Mouse (Mus musculus) heart, adult 2 months (tissue): ENCODE measurements at regions not wholly inside any gene's neighbourhood (a gene's known extent, or its start where the extent isn't known, plus 50 kb on each side); places are given as distances from the start of the nearest gene placed in this dataset.
"Not testable (repeated sequence)": the region's sequence is repeated elsewhere in the genome, so short reads cannot be mapped to it uniquely, and the experiment has no call there.

Experiments used
- DNase-seq, 2 experiments: peaks; one replicate each; pipeline ENCODE4 v3.0.0; 2021
- H3K27ac ChIP-seq: fragments of 200-600 bp; 2 replicates; pipeline ENCODE4 v1.8.1; 2022
- H3K27me3 ChIP-seq: fragments of 200-500 bp; 2 replicates; pipeline ENCODE4 v1.6.1; 2012; ENCODE audit warnings: mild to moderate bottlenecking, low read length, inconsistent platforms, mixed read lengths; ENCODE audit not compliant: control insufficient read depth, insufficient read depth
- H3K36me3 ChIP-seq: fragments of 200-500 bp; 2 replicates; pipeline ENCODE4 v1.6.1; 2012; ENCODE audit warnings: low read length, inconsistent platforms; ENCODE audit not compliant: control insufficient read depth, insufficient read depth
- H3K4me1 ChIP-seq: fragments of 200-500 bp; 2 replicates; pipeline ENCODE4 v1.6.1; 2011; ENCODE audit warnings: low read length; ENCODE audit not compliant: control insufficient read depth, insufficient read depth
- H3K4me3 ChIP-seq: fragments of 200-600 bp; 2 replicates; pipeline ENCODE4 v1.8.1; 2022
- H3K79me2 ChIP-seq: fragments of 200-500 bp; replicated peaks from 2 replicates; pipeline ENCODE4 v1.6.1; 2012; ENCODE audit warnings: mild to moderate bottlenecking, inconsistent platforms, low read length, moderate library complexity, mixed read lengths; ENCODE audit not compliant: control insufficient read depth, insufficient read depth
- H3K9ac ChIP-seq: fragments of 200-500 bp; 2 replicates; pipeline ENCODE4 v1.6.1; 2012; ENCODE audit warnings: low read depth, mild to moderate bottlenecking, control low read depth, inconsistent platforms, low read length, mixed read lengths
- CTCF ChIP-seq: fragments of 200-600 bp; IDR thresholded peaks from 2 replicates; pipeline ENCODE4 v1.8.1; 2022; ENCODE audit warnings: antibody characterized with exemption, mild to moderate bottlenecking, moderate library complexity
- EP300 ChIP-seq: fragments of 200-500 bp; IDR thresholded peaks from 2 replicates; pipeline ENCODE4 v1.6.1; 2011; ENCODE audit warnings: low read depth, low read length, control low read depth; ENCODE audit not compliant: insufficient read depth
- POLR2A ChIP-seq: fragments of 200-500 bp; IDR thresholded peaks from 2 replicates; pipeline ENCODE4 v1.6.1; 2011; ENCODE audit warnings: mild to moderate bottlenecking, low read depth, low read length, control low read depth; ENCODE audit not compliant: insufficient read depth
- WGBS: fragments of 180-500 bp; shearing (Covaris S2); methylation state at CpG from one replicate; pipeline ENCODE4 v1.1.7; 2018; 5-methylcytosine and 5-hydroxymethylcytosine counted together
- intact Hi-C: fragments of 180-260 bp; cut with DNase I; formaldehyde crosslinking; loops from one replicate; pipeline ENCODE4 v1.15.1; 2025

DNA sequence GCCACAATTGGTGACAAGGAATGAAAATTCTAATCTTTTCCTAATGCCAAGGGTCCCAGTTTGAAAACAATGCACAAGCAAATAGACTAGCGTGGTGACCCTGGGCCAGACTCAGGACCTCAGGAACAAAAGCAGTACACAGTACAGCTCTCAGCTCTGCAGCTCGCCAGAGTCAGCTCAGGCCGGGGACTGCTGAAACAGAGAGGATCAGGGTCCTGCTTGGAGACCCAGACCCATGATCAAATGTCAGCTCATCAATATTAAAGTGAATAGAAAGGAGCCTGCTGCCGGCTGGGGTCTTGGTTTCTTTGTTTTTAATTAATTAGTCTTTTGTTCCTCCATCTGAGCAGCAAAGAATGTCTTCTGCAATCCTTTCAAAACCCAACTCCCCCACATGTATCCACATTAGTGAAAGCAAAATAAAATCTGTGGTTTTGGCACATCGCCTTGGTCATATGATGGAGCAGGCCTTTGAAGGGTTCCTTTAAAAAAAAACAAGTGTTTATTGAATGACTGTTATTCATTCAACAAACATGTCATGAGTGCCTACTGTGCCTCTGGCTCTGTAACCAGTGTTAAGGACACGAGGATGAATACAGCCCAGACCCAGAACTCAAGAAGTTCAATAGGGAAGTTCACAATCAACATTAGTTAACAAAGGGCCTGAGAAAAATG is 154.4 kb downstream of the Nuak1 start:
- no peaks in the 10 kb centered on the region for H3K36me3 ChIP-seq
- intact Hi-C loops = no loop called here
- H3K9ac ChIP-seq = no peak overlapping the region
- H3K4me3 ChIP-seq = no peak overlapping the region
- TF ChIP-seq EP300 = no peak
- no peak for TF ChIP-seq CTCF
- TF ChIP-seq POLR2A = no peak
- H3K27me3 ChIP-seq = no peaks in the 10 kb centered on the region
- no peaks in the 10 kb centered on the region; the same call in 1 of the 2 replicates for H3K4me1 ChIP-seq
- DNase-seq = no peak
- H3K79me2 ChIP-seq = no peaks in the 10 kb centered on the region
- H3K27ac ChIP-seq = no peak overlapping the region
- 82% methylated on average over 6 of the region's 6 CpGs for WGBS

DNA sequence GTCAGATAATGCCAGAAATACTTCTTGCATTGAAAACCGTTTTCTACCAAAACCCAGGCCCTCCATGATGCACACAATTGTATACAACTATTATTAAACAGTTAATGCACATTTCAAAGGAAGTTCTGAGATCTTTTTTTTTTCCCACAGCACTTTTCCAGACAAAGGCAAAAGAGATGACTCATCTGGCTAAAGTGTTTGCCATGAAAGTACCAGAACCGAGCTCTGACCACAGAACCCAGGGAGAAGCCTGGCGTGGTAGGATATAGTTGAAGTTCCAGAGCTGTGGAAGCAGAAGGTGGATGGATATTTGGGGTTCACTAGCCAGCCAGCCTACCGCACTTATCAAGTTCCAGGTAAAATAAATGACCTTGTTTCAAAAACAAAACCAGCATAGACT is 146.0 kb downstream of the Nuak1 start:
- DNase-seq = no peak
- Histone ChIP-seq H3K27me3 (no peaks in the 10 kb centered on the region), H3K27ac (no peak overlapping the region), H3K36me3 (no peaks in the 10 kb centered on the region), H3K79me2 (no peaks in the 10 kb centered on the region), H3K9ac (no peak overlapping the region), H3K4me1 (no peaks in the 10 kb centered on the region), H3K4me3 (no peak overlapping the region)
- intact Hi-C loops = no loop called here
- 76% methylated on average over 4 of the region's 4 CpGs for WGBS
- TF ChIP-seq CTCF = no peak
- TF ChIP-seq POLR2A = no peak
- TF ChIP-seq EP300 = no peak

DNA sequence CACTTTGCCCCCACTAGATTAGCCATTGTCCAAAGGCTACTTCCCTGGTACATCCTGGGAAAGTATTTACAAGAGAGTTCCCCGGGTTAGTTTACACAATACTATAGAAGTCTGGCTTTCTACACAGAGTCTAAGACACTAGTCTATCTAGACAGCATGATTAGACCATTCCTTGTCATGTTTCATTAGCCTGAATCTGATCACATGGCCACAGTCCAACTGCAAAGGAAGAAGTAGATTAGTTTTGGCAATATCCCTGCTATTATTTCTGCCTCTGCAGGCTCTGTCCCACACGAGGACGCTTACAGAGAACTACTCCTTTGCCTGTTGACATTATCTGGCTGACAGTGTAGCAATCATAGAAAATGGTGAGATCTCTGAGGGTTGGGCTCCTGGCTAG is 144.2 kb downstream of the Nuak1 start:
- H3K4me3 ChIP-seq = no peak overlapping the region
- no peak for DNase-seq
- no peaks in the 10 kb centered on the region for H3K4me1 ChIP-seq
- H3K9ac ChIP-seq = no peak overlapping the region
- TF ChIP-seq CTCF (no peak), POLR2A (no peak), EP300 (no peak)
- intact Hi-C loops = no loop called here
- H3K36me3 ChIP-seq = no peaks in the 10 kb centered on the region
- no peaks in the 10 kb centered on the region for H3K27me3 ChIP-seq
- H3K27ac ChIP-seq = no peak overlapping the region
- WGBS = 46% methylated on average over 3 of the region's 3 CpGs
- H3K79me2 ChIP-seq = no peaks in the 10 kb centered on the region

DNA sequence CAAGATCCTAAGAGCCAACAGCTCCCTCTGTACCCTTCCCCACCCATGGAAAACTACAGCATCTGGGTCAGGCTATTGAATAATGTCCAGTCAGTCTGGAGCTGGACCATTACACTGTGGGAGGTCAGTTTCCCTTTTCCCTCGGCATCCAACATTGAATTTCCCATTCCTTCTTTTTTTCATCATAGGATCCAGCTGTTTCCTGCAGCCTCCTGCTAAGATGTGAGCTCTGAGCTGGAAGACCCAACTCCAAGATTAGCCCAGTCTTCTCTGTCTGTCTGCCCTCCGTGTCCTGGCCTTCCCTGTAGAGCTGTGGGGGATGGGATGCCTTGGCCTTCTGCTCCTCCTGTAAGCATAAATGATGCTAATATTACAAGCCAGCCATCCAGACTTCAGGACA is 138.8 kb downstream of the Nuak1 start:
- H3K27ac ChIP-seq = no peak overlapping the region
- no peaks in the 10 kb centered on the region for H3K27me3 ChIP-seq
- intact Hi-C loops = no loop called here
- no peaks in the 10 kb centered on the region for H3K36me3 ChIP-seq
- peak in 1 of 2 experiments; percentile 37 for DNase-seq
- no peak overlapping the region for H3K9ac ChIP-seq
- H3K4me3 ChIP-seq = no peak overlapping the region
- 0 out of 2 replicates have a peak, but pooled peaks cover 2% of the 10 kb centered on the region for H3K4me1 ChIP-seq
- no peaks in the 10 kb centered on the region for H3K79me2 ChIP-seq
- TF ChIP-seq EP300 (no peak), POLR2A (no peak), CTCF (no peak)
- 45% methylated on average over 2 of the region's 2 CpGs for WGBS

DNA sequence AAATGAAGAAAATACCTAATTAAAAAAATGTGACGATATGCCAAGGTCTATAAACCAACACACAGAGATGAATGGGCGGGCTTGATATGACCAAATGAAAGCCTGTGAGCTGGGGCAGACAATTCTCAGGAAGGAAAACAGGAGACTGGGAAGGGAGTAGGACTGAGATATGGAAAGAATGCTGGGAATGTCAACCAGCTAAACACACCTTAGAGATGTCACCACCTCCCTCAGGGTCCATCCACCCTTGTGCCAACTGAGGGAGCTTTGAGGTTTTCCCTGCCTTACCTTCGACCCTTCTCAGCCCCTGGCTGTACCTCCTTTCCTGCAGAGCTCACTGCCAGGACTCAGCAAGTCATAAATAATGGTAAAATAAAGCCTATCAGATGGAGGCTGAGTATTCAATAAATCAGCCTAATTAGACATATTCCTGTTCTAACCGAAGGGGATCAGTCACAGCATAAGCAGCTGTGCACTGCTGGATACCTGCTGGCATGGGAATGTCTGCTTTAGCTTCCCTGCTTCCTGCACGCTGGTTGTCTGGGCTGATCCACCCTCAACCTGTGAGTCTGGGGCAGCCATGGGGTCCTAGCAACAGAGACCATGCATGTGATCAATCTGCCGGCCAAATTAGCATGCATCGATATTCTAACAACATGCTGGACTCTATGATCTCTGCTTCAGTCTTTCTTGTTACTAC is 137.4 kb downstream of the Nuak1 start:
- 79% methylated on average over 7 of the region's 7 CpGs for WGBS
- no peaks in the 10 kb centered on the region for H3K79me2 ChIP-seq
- H3K4me1 ChIP-seq = 0 out of 2 replicates have a peak, but pooled peaks cover 2% of the 10 kb centered on the region
- H3K4me3 ChIP-seq = no peak overlapping the region
- no peaks in the 10 kb centered on the region for H3K36me3 ChIP-seq
- DNase-seq = no peak
- H3K27me3 ChIP-seq = no peaks in the 10 kb centered on the region
- no peak overlapping the region for H3K27ac ChIP-seq
- no peak overlapping the region for H3K9ac ChIP-seq
- intact Hi-C loops = no loop called here
- TF ChIP-seq POLR2A (no peak), EP300 (no peak), CTCF (no peak)

DNA sequence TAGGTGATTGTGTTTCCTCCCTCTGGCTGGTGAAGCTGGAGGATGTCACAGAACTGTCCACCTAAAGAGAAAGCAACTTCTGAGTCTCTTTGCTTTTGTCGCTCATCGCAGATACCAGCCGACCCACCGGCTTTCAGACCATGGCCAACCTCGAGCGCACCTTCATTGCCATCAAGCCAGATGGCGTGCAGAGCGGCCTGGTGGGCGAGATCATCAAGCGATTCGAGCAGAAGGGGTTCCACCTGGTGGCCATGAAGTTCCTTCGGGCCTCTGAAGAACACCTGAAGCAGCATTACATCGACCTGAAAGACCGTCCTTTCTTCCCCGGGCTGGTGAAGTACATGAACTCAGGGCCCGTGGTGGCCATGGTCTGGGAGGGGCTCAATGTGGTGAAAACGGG is 131.7 kb downstream of the Nuak1 start:
- intact Hi-C loops, H3K79me2 ChIP-seq, H3K4me3 ChIP-seq, H3K36me3 ChIP-seq, H3K27me3 ChIP-seq, H3K4me1 ChIP-seq, H3K27ac ChIP-seq, DNase-seq, H3K9ac ChIP-seq: not testable (repeated sequence)
- WGBS = 92% methylated on average over 17 of the region's 17 CpGs
